Mouse (Mus musculus) monocyte, adult 5-6 weeks (primary cell): ENCODE data around the gene Pank3. TPM values are rescaled to one million over a fixed set of nuclear protein-coding genes. Genes with fewer than 3 reads are reported as not detected.
"Not testable (repeated sequence)": the region's sequence is repeated elsewhere in the genome, so short reads cannot be mapped to it uniquely, and the experiment has no call there.

ENCODE experiments used
- ATAC-seq: fragments of 153-309, 156-312 bp; replicated peaks from 2 replicates; pipeline ENCODE4 v1.8.0; 2017; ENCODE audit warnings: mild to moderate bottlenecking; ENCODE audit not compliant: low TSS enrichment, insufficient number of reproducible peaks, severe bottlenecking, poor library complexity, low FRiP score
- total RNA-seq: library from RNA; stranded (forward); fragments of 200-1000, 200-491, 200-594 nt; gene quantifications from 3 replicates; pipeline ENCODE4 v1.2.3, GENCODE M21; 2017

Pank3 gene
- total RNA-seq, 1 experiment from 2014 or later: 48.6 TPM

DNA sequence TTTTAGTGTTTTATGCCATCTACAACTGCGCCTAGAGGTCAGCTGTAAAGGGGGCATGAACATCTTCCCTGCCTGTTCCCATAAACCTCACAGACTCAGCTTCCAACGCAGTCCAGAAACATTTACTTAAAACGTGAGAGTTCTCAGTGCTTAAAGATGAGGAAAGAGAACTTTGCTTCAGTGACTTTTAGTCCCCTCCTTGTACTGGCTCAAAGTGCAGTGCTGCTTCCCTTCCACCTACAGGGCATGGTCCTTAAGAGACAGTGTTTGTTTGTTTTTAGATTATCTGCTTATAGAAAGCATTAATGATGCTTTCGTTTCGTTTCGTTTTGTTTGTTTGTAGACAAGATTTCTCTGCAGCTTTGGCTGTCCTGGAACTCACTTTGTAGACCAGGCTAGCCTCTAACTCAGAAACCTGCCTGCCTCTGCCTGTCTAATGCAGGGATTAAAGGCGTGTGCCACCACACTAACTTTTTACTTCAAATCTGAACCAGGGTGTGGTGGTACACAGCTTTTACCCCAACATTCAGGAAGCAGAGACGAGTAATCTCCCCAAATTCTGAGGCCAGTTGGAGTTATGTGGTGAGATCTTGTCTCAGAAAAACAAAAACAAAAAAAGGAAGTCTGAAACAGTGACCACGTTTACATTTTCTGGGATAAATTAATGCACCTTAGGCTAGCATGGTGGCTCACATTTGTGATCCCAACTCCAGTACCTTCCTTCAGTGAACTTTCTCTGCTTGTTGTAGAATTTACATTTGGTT lies 1.6 kb downstream of the Pank3 start:
- no peak for ATAC-seq

DNA sequence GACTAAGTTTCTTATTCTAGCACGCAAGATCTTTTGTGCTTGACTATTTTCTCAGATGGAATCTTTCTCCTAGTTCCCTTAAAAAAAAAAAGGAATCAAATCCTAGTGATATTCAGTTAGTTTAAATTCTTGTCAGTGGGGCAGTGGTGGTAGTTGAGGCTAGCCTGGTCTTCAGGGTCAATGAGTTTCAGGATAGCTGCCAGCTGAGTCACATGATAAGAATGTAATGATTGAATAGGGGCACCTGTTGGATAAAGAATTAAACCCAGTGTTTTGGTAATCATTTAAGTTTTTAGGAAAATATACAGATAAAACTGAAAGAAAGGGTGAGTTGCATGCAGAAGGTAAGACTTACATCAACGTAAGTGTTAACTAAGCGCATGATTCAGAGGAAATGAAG lies 6.3 kb downstream of the Pank3 start:
- ATAC-seq: no peak

DNA sequence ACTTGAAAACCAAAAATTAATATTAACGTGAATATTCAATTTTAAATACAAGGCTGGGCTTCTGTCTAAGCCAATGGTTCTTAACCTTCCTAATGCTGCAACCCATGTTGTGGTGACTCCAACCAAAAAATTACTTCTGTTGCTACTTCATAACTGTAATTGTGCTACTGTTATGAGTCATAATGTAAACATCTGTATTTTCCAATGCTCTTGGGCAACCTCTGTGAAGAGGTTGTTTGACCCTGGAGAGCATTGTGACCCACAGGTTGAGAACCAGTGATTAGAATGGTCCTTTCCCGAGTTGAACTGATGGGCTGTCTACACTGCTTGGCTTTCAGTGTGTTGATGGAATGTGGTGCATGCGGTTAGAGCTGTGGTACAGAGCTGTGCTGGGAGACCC lies 7.2 kb downstream of the Pank3 start:
- no peak for ATAC-seq

DNA sequence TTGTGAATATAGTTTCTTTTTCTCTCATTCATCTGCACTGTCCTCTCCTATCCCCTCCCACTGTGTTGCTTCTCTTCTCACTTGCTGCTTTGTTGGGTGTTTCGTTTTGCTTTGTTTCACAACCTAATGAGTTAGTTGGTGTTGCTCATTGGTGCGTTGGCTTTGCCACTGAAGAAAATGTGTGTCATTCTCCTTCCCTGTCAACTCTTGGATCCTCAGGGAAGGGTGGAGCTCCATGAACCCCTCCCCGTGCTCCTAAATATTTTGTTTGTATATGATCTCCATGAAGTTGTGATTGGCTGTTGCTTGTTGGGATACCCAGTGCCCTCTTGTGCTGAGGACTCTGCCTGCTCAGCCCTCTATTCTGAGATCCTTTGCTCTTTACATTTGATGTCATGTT lies 11.1 kb downstream of the Pank3 start:
- no peak for ATAC-seq

DNA sequence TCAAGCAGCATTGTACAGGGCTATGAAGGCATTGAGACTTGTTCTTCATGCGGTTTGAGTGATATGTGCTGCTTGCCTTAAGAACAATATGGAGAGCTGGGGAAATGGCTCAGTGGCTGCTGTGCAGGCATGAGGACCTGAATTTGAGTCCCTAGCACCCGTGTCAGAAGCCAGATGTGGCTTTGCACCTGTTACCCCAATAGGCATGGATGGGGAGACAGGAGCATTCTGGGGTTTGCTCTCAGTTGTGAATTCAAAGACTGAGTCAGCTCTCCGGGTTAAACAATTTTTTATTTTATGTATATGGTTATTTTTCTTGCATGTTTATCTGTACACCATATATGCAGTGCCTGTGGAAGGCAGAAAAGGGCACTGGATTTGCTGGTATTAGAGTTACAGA lies 13.2 kb downstream of the Pank3 start:
- ATAC-seq: no peak

DNA sequence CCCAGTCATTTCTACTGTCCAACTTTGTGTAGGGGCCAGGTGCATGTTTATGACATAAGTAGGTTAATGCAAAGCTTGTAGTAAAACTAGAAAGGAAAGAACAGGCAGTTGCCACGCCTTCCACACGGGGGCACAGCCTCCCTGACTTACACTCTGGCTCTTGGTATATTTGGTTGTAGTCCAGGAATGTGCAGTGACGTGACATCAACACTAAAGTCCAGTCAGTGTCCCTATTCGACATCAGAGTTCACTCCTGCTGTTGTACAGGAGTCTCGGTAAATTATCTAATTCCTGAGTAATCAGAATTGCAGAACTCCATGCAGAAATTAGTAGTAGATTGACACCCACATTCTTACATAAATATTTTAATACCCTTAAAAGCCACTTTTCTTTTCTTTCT lies 13.8 kb downstream of the Pank3 start:
- ATAC-seq: no peak

DNA sequence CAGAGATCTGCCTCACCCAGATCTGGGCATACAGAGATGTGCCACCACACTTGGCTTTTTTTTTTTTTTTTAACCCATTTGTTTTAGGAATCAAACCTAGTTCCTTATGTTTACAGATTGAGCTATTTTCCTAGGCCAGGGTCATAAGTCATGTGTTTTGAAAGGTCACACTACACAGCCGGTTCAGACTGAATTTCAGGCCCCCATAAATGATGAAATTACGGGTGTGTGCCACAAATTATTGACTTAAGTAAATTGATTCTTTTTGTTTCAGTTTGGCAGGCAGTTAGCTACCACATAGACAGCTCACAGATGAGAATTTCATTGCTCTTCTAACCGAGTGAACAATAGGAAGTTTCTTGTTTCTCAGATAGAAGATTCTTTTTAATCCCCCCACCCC lies 14.7 kb downstream of the Pank3 start:
- no peak for ATAC-seq

DNA sequence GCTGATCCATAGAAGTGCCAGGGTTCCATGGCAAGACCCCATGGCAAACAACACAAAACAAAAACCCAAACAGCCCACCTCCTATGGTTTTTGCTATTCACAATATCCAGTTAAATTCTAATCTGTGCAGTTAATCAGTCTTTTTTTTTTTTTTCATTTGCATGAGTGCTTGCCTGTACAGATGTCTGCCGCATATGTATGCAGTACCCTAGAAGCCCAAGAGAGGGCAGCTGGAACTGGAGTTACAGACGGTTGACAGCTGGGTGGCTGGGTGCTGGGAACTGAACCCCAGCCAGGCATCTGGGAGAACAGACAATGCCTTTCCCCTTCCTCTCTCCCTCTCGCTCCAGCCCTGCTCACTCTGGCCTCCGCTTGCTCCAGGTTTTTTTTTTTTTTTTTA lies 15.3 kb downstream of the Pank3 start:
- no peak for ATAC-seq

DNA sequence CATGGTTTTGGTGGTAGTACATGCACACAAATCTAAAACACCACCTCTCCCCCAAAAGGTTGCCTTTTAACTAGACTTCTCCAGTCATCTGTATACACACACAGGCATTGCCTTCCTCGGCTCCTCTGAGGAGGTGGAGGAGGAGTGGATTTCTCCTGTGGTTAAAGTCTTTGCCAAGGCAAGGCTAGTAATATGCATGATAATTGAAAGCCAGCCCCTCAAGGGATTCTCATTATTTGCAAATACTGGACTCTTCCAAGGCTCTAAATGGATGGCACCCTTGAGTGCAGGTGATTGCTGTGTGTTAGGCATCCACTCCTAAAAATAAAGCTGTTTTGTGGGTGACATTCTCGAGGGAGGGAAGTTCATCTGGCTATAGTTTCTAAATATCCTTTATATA lies 19.2 kb downstream of the Pank3 start:
- no peak for ATAC-seq

DNA sequence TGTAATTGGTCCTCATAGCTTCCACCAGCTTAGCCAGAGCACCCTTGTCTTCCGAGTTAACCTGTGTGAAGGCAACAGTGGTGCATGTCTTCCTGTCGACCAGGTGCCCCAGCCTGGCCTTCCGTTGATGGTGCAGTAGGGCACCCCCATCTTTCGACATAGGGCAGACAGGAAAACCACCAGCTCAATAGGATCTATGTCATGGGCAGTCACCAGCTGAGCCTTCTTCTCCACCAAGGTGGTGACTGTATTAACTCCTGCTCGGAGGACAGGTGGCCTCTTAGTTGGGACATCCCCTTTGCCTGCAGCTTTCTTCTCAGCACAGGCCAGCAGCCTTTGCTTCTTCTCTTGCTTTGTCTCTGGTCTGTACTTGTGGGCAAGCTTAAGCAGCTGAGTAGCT lies 23.5 kb downstream of the Pank3 start:
- not testable (repeated sequence) for ATAC-seq

DNA sequence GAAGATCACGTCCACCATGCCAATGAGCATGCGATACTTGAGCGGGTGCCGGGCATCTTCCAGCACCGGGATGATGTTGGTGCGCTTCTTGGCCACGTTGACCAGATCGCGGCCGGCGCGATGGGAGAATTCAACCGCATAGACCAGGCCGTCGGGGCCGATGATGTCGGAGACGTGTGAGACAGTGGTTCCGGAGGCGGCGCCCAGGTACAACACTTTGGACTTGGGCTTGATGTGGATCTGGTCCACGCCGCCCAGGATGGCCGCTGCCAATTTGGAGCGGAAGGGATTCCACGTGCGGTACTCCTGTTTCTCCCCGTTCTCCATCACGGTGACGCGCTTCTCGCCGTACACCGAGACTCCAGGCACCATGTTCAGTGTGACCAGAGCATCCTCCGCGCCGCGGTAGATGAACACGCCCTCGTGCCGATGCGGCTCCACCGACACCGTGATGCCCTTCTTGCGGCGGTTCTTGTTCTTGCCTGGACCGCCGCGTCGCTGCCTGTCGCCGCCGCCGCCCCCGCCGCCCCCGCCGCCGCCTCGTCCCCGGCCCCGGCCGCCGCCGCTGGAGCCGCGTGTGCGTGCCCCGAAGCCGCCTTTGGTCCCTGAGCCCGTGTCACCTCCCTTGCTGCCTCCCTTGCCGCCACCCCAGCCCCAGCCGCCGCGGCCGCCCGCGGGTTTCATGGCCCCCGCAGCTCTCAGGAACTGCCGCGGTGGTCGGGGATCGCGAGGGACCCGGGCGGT lies 28.6 kb downstream of the Pank3 start:
- no peak for ATAC-seq

DNA sequence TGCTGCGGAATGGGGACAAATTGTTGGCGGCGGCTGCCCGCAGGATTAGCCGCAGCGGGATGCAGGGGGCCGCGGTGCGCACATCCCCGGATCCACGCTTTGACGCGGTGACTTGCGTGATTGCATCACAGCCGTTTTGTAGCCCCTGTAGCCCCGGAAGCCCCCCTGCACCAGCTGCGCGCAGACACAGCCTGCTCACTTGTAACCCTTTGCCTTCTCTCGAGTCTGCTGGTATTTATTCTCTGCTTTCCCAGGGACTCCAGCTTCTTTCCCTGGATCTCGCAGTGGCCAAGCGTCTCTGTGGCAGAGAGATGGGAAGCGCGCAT lies 29.2 kb downstream of the Pank3 start:
- ATAC-seq: no peak

DNA sequence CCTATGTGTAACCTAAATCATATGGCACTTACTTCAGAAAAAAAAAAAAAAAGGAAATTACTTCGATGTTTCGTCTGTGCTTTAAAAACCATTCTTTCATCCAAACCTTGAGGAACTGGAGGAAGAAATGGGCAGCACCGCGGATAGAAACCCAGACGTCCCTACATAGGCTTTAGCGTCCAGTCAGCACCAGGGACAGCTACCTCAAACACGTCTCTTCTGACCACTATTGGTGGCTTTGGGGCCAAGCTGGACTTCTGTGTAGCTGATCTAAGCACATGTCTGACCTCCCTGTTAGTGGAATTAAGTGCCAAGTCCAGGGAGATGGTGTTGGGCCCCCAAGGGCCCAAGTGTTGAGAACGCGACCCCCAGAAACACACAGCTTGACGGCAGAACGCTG lies 29.6 kb downstream of the Pank3 start, which contains the start of gene Fbll1:
TSS of gene Fbll1 (minus strand) at position 11 of the 400 bp plus-strand sequence.
- no peak for ATAC-seq

DNA sequence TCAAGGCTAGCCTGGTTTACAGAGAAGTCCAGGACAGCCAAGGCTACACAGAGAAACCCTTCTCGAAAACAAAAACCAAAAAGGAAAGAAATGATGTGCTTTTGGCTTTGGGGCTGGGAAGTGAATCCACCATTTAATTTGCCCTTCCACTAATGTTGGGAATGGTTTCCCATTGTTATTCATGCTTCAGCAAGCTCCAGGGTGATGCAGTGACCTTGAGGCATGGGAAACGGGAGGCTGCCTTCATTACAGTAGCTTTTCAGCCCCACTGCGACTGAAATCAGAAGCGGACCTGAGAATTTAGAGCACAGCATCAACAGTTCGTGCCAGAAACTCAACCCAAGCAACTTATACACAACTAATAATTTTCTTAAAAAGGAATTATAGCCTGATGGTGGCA lies 32.0 kb downstream of the Pank3 start:
- ATAC-seq: no peak

DNA sequence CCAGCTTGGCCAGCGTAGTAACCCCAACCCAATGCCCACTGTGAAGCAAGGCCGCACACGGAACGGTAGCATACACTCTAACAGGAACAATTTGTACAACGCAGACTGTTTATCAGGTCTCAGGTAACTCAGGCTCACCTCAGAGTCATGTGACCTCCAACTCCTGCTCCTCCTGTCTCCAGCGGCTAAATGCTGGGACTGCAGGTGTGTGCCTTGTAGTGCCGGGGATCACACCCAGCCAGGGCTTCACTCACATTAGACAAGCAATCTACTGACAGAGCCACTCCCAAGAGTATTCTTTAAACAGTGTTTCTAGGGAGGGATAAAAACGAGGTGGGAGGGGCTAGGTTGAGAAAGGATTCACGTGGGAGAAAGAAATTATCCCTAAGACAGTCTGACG lies 42.2 kb downstream of the Pank3 start:
- no peak for ATAC-seq

DNA sequence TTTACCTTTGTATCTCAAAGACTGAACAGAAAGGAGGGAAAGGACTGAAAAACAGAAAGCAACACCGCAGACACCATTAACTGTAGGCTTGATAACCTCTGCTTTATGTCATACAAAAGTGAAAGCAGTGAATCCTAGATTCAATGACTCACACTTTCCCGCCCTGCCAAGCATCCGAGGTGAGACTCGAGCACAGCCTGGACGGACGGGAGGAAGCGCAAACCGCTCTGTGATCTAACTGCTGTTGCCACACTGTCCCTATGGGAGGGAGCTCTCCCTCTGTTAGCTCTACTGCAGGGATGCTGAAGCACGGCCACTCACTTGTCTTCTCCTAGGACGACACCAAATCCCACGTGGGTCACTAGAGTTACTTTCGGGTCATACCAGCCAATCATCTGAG lies 47.0 kb downstream of the Pank3 start:
- no peak for ATAC-seq

DNA sequence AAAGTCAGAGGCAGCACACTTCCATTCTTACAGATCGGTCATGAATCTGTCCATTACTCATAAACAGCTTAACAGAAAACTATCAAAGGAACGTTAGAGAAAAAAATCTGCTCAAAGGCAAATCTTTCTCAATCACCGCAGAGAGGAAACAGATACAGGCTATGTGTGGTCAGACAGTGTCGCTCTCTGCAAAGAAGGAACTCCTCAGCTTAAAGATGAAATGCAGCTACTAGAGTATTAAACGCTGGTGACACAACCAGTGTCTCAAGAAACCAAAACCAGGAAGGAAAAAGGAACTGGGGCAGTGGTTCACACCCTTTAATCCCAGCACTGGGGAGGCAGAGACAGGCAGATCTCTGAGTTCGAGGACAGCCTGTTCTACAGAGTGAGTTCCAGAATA lies 58.4 kb downstream of the Pank3 start:
- ATAC-seq: peak; percentile 82

DNA sequence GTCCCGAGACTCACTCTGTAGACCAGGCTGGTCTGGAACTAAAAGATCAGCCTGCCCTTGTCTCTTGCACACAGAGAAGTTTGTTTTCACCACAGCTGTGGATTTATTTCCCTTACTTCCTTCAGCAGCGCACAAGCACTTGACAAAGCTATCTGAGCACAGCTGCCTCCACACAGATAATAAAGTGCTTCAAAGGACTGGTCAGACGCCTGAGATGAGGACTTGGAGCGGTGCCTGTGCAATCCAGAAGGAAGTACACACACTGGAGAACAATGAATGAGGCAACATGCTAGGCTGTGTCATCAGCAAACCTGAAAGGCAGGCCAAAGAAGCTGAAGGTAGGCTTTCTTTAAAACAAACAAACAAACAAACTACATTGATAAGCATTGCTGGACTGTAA lies 62.9 kb downstream of the Pank3 start:
- no peak for ATAC-seq

DNA sequence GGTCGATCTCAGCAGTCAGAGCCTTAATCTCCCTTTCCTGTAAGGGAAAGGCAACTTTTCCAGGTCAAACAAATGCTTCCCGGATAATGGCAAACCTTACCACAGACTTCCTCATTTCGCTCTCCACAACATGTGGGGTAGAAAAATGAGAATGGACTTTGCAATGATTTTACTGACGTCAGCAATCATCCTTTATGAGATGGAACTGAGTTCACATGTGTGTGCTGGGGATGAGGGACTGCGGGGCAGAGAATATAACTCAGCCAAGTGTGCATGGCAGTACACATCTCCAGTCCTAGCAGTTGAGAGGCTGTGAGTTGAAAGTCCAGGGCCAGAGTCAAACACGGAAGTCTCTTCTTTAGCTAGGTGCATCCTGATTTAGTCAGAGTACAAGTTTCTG lies 64.0 kb downstream of the Pank3 start:
- ATAC-seq: no peak

DNA sequence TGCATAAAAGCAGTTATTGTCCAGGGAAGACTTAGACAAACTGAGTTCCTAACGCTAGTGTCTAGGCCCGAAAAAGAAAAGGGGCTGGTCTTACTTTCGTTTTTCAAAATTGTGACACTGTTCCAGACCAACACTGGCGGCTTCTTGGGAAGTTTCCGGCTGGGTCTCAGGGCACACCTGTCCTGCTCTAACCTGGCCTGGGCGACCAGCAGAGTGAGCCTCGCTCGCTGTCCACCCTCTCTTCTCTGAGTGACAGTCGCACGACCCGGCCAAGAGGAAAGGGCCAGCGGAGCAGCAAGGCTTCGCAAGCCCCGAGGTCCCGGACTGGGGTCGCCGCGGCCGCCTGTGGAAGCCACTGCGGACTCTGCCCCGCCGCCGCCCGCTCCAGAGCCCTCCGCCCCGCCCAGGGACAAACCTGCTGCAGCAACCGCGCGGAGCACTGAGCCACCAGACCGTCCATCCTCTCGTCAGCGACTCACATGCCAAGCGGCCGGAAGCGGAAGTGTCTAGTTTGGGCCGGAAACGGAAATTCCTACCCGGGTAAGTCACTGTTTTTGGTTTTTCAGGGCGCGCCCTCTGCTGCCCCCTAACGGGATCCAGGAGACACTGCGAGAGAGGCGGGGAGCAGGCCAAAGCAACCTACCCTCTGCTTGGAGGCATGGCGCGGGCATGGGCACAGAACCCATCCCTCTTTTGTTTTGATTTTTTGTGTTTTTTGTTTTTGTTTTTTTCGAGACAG lies 64.9 kb downstream of the Pank3 start, which contains the start of gene Rars:
TSS of gene Rars (minus strand) at position 485 of the 739 bp plus-strand sequence.
- ATAC-seq: peak; percentile 84
